Comparison of ENCODE assay signal across 8 mouse cellular contexts in the genomic region with DNA sequence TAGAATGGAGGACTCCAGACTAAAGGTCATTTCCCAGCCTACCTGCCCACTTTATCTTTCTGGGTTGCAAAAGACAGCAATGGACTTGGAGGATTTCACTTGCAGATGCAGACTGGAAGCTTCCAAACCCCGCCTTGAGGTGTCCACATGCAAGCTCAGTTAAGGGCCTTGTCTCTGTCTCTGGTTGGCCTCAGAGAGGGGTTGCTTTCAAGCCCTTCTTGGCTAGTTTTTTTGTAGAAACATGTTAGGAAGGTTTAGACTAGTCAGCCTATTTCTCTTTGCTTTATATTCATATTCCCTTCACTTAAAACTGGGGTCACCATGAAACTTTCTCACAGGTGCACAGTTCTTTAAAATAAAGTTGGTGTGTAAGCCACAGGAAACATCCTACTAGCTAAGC. TPM values are rescaled to one million over a fixed set of nuclear protein-coding genes. Genes with fewer than 3 reads are reported as not detected.
DNase-seq lines count a peak whose midpoint lies in the region; ATAC-seq and TF ChIP-seq lines count a peak whose summit lies in the region.

A gene (minus strand): TSS at position 101 of the 400 bp plus-strand sequence.

- ATAC-seq in kidney, postnatal 0 days (replicated peaks; ENCODE audit: low FRiP score, low read depth) = no peak
- no peak for ATAC-seq in embryonic facial prominence, embryonic 15.5 days (ENCODE audit: insufficient number of reproducible peaks, low FRiP score, low TSS enrichment, low read depth)
- no peak; the same call in 1 of the 2 replicates for ATAC-seq in intestine, embryonic 16.5 days
- ATAC-seq in neural tube, embryonic 14.5 days (ENCODE audit: low read depth) = 0 out of 2 replicates have a peak, but pooled peaks have one; percentile 14

- H3K9ac ChIP-seq in kidney, postnatal 0 days (ENCODE audit: low read depth, low read length) = 0 out of 2 replicates have a peak within 1 kb of the TSS, but pooled peaks have one; percentile 27
- H3K9ac ChIP-seq in embryonic facial prominence, embryonic 15.5 days = peak within 1 kb of the TSS; percentile 24; the same call in 1 of the 2 replicates
- peak within 1 kb of the TSS; percentile 57 for H3K9ac ChIP-seq in intestine, embryonic 16.5 days (ENCODE audit: low read depth, low read length)
- H3K9ac ChIP-seq in neural tube, embryonic 14.5 days (replicated peaks; ENCODE audit: low read depth, low read length) = peak within 1 kb of the TSS; percentile 50

- no peaks in the 10 kb centered on the region for H3K4me1 ChIP-seq in kidney, postnatal 0 days (replicated peaks; ENCODE audit: insufficient read depth, low read length)
- peaks cover 4% of the 10 kb centered on the region; the same call in 1 of the 2 replicates for H3K4me1 ChIP-seq in embryonic facial prominence, embryonic 15.5 days
- peaks cover 5% of the 10 kb centered on the region; the same call in 1 of the 2 replicates for H3K4me1 ChIP-seq in intestine, embryonic 16.5 days (ENCODE audit: control insufficient read depth, insufficient read depth, low read length)
- peaks cover 5% of the 10 kb centered on the region; the same call in 1 of the 2 replicates for H3K4me1 ChIP-seq in neural tube, embryonic 14.5 days (ENCODE audit: control insufficient read depth, insufficient read depth, low read length)

- H3K9me3 ChIP-seq in kidney, postnatal 0 days (replicated peaks; ENCODE audit: low read length) = no peaks in the 10 kb centered on the region
- no peaks in the 10 kb centered on the region for H3K9me3 ChIP-seq in embryonic facial prominence, embryonic 15.5 days (replicated peaks)
- H3K9me3 ChIP-seq in intestine, embryonic 16.5 days (ENCODE audit: control insufficient read depth, low read length) = no peaks in the 10 kb centered on the region
- H3K9me3 ChIP-seq in neural tube, embryonic 14.5 days (ENCODE audit: control insufficient read depth, low read length) = no peaks in the 10 kb centered on the region

- H3K27me3 ChIP-seq in kidney, postnatal 0 days (ENCODE audit: insufficient read depth, low read length) = no peaks in the 10 kb centered on the region
- H3K27me3 ChIP-seq in embryonic facial prominence, embryonic 15.5 days = 0 out of 2 replicates have a peak, but pooled peaks cover 6% of the 10 kb centered on the region
- H3K27me3 ChIP-seq in intestine, embryonic 16.5 days (replicated peaks; ENCODE audit: control insufficient read depth, insufficient read depth, low read length) = 0 out of 2 replicates have a peak, but pooled peaks cover 8% of the 10 kb centered on the region
- H3K27me3 ChIP-seq in neural tube, embryonic 14.5 days (ENCODE audit: control insufficient read depth, insufficient read depth, low read length) = no peaks in the 10 kb centered on the region

- no peak for TF ChIP-seq CTCF in kidney, postnatal 0 days (IDR thresholded peaks at IDR 0.05; ENCODE audit: low read depth)

- WGBS in kidney, postnatal 0 days = 77% methylated on average over 1 of the region's 1 CpGs
- 55% methylated on average over 1 of the region's 1 CpGs for WGBS in embryonic facial prominence, embryonic 15.5 days
- WGBS in intestine, embryonic 16.5 days = 55% methylated on average over 1 of the region's 1 CpGs
- 59% methylated on average over 1 of the region's 1 CpGs for WGBS in neural tube, embryonic 14.5 days

- no peak within 1 kb of the TSS for H3K27ac ChIP-seq in kidney, postnatal 0 days
- no peak within 1 kb of the TSS for H3K27ac ChIP-seq in embryonic facial prominence, embryonic 15.5 days (replicated peaks)
- H3K27ac ChIP-seq in intestine, embryonic 16.5 days (ENCODE audit: low read length) = no peak within 1 kb of the TSS
- H3K27ac ChIP-seq in neural tube, embryonic 14.5 days (ENCODE audit: low read depth, low read length) = 0 out of 2 replicates have a peak within 1 kb of the TSS, but pooled peaks have one; percentile 3

- peak within 1 kb of the TSS; percentile 75 for H3K4me2 ChIP-seq in kidney, postnatal 0 days (ENCODE audit: low read length)
- H3K4me2 ChIP-seq in embryonic facial prominence, embryonic 15.5 days (replicated peaks) = peak within 1 kb of the TSS; percentile 87
- peak within 1 kb of the TSS; percentile 83 for H3K4me2 ChIP-seq in intestine, embryonic 16.5 days (ENCODE audit: low read depth, low read length)
- peak within 1 kb of the TSS; percentile 87 for H3K4me2 ChIP-seq in neural tube, embryonic 14.5 days (ENCODE audit: low read depth, low read length)

- peak within 1 kb of the TSS; percentile 36 for H3K4me3 ChIP-seq in kidney, postnatal 0 days (replicated peaks; ENCODE audit: low read depth, low read length)
- peak within 1 kb of the TSS; percentile 41 for H3K4me3 ChIP-seq in embryonic facial prominence, embryonic 15.5 days (replicated peaks)
- peak within 1 kb of the TSS; percentile 48 for H3K4me3 ChIP-seq in intestine, embryonic 16.5 days (ENCODE audit: low read length)
- H3K4me3 ChIP-seq in neural tube, embryonic 14.5 days (ENCODE audit: low read depth, low read length) = peak within 1 kb of the TSS; percentile 40

- no peaks in the 10 kb centered on the region for H3K36me3 ChIP-seq in kidney, postnatal 0 days (ENCODE audit: insufficient read depth, low read length)
- H3K36me3 ChIP-seq in embryonic facial prominence, embryonic 15.5 days = no peaks in the 10 kb centered on the region
- H3K36me3 ChIP-seq in intestine, embryonic 16.5 days (ENCODE audit: control insufficient read depth, insufficient read depth, low read length) = no peaks in the 10 kb centered on the region
- H3K36me3 ChIP-seq in neural tube, embryonic 14.5 days (ENCODE audit: control insufficient read depth, insufficient read depth, low read length) = no peaks in the 10 kb centered on the region

- DNase-seq in kidney, postnatal 0 days (ENCODE audit: low spot score) = no peak
- DNase-seq in kidney, adult 11 months = no peak
- no peak for DNase-seq in adrenal gland, adult 18-20 months (ENCODE audit: low spot score in 2 of 2)
- no peak for DNase-seq in frontal cortex, adult 2 months (ENCODE audit: extremely low spot score in 1 of 2, low spot score in 1 of 2)
- no peak for DNase-seq in urinary bladder, postnatal 36 days (ENCODE audit: low spot score in 2 of 2)

RNA-seq across cellular contexts. Expression of the gene that starts here (rescaled TPM):
- 0.09 and 0.29 TPM in 2 replicates for polyA plus RNA-seq in kidney, postnatal 0 days (2015; fragmentation: Nextera tagmentation; extraction: Ambion mirVana)
- polyA plus RNA-seq in embryonic facial prominence, embryonic 15.5 days (2015; fragmentation: Nextera tagmentation; extraction: Ambion mirVana) = 0.79 and 1.2 TPM in 2 replicates
- polyA plus RNA-seq in intestine, embryonic 16.5 days (2015; fragmentation: Nextera tagmentation; extraction: Ambion mirVana) = 2.2 and 2.5 TPM in 2 replicates
- 14.1 and 15.7 TPM in 2 replicates for polyA plus RNA-seq in neural tube, embryonic 14.5 days (2014; fragmentation: Nextera tagmentation; extraction: Ambion mirVana)
- not detected for total RNA-seq in adrenal gland, adult 18-20 months (2021)
- polyA plus RNA-seq in frontal cortex, adult 2 months (2012; rRNA removed) = 0.52 and 0.65 TPM in 2 replicates
